Mouse (Mus musculus) c-Kit-positive CD71-positive TER-119-positive erythroid progenitor cells, embryonic 14.5 days (primary cell): ENCODE data around the gene Gm43517.

ENCODE experiments used
- DNase-seq: peaks from one replicate; pipeline ENCODE4 v3.0.0-alpha.2; 2013; ENCODE audit warnings: low spot score

Gene Gm43517

GRCm38 (mm10) chr12:49384876-49385630, at the start of gene Gm43517:
Gene Gm43517 (plus strand): TSS chr12:49385174.
- DNase-seq: no peak

GRCm38 (mm10) chr12:49349697-49350096, 35.3 kb upstream of the Gm43517 start:
- no peak for DNase-seq

- no peak for DNase-seq
These were observed 16.0 kb upstream of the Gm43517 start for GRCm38 (mm10) chr12:49368931-49369330.

DNA sequence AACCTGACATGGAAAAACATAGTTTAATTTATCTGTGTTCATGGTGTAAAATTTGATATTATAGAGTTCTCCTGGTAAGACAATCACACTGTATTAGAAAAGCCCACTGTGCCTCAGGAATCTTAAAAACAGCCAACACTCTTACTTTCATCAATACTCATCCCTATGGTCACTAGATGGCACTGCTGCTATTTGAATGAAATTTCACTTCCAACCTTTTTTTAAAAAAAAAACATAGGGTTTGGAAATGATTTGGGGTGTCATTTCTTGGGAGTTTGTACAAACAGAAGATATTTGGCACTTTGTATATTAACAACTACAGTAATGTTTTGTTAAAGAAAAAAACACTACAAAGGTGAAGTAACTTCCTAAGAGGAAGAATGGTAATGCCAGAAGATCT, 12.8 kb upstream of the Gm43517 start:
- no peak for DNase-seq

DNA sequence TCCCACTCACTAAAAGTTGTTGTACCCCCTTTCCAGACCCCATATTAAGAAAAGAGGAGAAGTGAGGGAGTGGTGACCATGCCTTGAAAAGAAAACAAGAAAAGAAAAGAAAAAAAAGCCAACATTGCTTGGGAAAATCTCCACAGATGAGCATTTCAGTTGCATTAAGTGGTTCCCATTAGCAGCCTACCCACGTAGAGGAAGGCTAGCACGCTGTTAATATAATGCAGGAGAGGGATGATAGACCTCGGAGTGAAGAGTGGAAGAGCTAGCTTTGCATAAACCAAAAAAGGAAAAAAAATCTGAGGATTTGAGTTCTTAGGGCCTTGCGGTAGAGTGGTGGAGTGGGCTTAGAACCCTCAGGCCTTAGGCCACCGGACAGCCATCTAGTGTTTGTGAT, 11.8 kb upstream of the Gm43517 start:
- no peak for DNase-seq

- DNase-seq: no peak
These were observed 11.0 kb upstream of the Gm43517 start for GRCm38 (mm10) chr12:49373821-49374605.

DNA sequence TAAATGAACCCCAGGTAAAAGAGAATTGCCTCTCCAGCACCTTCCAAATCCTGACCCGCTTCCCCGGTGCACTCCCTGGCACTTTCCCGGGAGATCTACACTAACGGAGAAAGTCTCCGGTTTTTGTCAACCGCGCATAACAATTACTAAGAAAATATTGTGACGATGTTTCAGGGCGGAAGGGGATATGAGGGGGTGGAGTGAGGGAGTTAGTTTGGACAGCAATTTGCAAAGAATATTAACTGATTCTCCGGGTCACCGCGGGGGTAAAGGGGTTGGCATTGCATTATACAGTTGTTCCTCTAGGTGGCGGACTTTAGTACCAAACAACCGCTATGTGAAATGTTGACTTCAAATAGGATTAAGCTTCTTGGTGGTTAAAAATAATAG, 10.4 kb upstream of the Gm43517 start:
- DNase-seq: no peak

DNA sequence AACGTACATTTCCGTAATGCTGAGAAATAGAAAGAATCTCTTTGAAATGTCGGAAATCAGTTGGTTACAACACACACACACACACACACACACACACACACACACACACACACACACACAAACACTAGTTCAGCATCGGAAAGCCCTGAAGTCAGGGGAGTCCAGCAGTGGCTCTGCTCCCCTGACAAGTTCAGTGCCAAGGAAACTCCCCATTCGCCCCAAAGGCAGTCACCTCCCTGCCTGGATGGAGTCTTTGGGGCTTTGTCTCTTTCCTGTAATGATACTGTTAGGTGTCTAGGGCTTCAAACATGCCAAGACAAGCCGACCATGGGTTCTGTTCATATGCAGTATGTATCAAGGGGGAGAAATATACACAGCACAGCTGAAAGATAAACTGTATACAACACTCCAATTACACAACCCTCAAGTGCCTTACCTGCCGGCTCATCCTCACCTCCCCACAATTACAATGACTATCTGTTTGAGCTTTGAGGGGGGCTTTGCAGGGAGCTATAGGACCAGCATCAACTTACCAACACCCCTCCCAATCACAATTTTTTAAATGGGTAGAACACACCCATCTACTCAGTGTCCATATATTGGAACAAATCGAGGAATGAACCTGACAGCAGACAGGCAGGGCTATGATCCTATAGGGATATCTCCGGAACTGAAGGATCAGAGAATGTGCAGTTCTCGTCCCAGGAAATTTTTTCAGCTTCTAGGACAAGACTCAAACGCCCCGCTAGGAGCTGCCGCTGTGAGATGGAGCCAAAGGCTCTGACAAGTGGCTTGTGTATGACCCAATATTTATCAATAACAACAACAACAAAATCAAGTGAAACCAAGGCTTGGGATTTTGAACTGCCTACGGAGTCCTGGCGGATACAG, 9.3 kb upstream of the Gm43517 start:
- DNase-seq: no peak

DNA sequence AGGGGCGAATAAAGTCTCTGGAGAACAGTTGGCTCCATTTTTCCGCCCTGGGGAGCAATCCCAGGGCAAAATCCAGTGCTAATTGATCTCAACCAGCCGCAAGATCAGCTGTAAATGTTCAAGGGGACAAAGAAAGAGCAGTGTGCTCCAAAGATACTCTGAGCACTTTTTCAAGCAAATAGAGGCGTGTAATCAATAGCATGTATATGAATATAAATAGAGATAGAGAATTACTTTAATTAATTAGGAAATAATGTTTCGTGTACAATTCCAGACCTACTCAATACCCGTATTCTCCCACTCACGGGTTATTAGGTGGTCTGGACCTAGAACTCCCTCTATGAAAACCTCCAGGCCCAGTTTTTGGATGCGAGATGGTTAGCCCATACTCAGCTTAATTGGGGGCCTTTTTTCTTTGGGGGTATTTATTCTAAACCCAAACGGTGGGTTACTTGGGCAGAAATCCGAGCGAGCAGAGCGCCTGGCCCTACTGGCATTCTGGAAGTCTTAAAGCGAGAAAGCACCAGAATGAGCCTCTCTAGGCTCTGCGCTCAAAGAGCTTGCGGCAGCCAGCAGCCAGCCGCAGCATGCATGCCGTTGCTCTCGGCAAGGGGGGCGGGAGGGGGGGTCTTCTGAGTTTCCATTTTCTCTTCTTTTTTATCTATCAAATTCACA, 8.5 kb upstream of the Gm43517 start:
- DNase-seq: no peak

DNA sequence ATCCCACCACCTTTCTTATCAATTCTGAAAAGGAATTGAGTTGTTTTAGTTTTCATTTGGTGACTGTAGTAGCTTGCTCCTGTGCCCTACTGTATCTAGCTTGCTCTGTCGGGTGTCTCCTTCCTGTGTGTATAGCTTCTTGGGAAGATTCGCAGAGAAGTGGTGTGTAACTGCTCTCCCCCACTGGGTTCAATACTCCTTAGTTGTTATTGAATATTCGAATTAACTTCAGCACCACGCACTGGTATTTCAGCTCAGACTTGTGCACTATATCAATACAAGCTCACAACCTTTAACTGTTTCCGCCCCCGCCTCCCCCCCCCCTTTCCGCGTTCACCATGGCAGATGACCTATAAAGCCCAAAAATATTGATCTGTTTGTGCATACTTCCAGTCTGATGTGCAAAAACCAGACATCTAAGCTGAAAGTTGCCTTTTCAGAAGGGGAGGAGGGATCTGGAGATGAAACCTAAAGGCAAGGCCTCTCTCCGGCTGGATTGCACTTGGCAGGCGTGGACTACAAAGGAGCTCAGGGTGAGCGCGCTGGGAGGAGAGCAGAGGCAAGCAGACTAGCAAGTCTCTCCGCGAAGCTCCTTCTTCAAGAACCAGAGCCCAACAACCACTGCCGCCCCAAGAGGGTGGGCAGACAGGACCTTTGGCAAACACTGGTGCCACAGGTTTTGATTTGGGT, 7.5 kb upstream of the Gm43517 start:
- no peak for DNase-seq

DNA sequence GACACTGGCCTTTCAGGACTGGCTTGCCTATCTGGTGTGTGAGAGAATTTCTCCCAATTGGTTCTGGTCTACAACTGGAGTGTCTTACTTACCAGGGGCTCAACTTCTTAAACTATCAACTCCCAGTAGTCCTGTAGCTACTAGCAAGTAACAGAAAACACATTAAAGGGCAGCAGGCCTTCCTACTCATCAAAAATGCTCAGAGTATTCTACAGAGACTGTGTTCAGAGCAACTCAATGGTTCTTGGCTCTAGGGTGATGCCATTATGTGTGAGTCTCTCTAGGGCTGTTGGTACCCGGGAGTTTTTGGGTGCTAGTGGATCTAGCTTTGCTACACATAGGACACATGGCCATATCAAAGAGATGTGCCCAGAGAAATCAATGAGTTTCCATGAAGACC, 6.1 kb upstream of the Gm43517 start:
- no peak for DNase-seq

DNA sequence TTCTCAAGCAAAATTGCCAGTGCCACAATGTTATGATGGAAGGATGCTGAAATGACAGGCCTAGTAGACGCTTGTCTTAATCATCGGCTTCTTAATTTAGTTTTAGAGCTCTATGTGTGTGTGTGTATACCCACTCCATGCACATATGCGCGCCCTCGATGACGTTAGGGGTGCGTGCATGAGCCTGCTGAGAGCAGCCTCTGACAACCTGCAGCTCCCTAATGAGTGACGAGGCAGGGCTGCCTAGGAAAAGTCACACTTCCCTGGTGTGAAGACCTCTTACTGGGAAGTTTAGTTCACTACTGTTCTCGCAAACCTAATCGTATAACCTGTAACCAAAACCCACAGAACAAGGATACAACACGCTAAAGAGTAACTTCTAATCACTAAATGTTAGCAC, 5.5 kb upstream of the Gm43517 start:
- no peak for DNase-seq

- DNase-seq: no peak
These were observed 4.5 kb upstream of the Gm43517 start for GRCm38 (mm10) chr12:49380442-49380841.

- DNase-seq: no peak
These were observed 3.9 kb upstream of the Gm43517 start for GRCm38 (mm10) chr12:49381031-49381525.

DNA sequence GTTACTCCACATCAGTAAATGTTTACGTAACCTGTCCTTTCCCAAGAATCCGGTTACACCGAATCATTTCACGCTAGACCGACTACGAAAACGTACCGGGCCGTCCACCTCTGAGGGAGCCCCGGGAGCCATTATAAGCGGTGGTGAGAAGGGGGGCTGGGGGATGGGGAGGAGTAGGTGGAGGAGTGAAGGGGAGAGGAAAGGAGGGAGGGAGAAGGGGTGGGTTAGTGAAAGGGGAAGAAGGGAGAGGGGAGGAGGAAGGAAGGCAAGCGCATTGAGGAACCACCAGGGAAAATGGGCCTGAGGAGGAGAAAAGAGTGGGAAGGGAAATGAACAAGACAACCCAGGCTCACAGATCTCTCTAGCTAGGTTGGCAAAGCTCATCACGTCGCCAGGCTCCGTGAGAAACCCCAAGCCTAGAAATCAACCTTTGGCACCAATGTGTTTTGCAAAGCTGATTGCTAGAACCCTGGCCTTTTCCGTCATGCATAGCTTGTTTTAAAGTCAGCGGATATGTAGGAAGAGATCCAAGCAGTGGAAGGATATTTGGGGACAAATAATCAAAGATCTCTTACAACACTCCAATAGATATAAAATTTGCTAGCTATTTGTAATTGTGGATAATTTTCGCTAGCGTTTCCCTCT, 3.1 kb upstream of the Gm43517 start:
- DNase-seq: no peak

DNA sequence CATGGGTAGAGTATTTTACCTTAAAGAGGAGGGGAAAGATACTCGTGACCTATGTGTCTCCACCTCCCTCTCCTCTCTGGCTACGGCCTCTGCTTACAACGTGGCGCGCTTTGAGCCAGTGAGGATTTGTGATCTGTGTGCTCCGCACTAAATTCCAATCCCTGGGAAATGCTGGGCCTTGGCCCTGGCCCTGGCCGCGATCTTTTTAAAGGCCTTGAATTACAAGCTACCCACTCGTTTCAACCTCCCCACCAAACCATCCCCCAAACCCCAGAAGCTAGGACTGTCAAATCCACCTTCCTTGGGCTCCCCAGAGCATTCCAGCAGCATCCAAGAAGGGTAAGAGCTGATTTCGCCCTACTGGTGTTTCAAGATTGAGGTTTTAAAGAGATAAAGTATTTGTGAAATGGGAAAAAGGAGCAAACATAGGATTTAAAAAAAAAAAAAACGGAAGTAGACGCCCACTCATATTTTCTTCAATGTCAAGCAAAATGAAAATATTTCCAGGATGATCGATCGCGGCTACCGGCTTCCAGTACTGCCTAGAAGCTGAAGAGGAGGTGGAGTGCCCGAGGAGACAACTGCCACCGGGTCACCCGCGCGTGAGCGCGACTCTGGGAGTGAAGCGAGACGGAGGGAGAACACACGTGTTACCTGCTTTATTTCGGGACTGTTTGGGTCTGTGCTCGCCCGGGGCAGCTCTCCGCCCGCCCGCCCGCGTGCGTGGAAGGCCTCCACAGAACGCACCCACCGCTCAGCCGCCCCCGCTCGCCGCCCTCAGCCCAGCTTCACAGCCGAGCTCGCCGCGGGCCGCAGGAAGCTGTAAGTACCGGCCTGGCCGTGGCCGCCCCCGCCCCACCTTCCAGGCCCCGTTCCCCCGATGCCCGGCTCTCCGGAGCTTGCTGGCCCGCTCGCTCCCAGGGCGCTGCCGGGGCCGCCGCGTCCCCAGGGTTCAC, 2.1 kb upstream of the Gm43517 start, which contains the start of gene Foxg1:
Gene Foxg1, plus strand, starts transcription at position 96 of the 956 bp plus-strand sequence.
- no peak for DNase-seq

- no peak for DNase-seq
These were observed 1.3 kb upstream of the Gm43517 start for GRCm38 (mm10) chr12:49383521-49384133.

DNA sequence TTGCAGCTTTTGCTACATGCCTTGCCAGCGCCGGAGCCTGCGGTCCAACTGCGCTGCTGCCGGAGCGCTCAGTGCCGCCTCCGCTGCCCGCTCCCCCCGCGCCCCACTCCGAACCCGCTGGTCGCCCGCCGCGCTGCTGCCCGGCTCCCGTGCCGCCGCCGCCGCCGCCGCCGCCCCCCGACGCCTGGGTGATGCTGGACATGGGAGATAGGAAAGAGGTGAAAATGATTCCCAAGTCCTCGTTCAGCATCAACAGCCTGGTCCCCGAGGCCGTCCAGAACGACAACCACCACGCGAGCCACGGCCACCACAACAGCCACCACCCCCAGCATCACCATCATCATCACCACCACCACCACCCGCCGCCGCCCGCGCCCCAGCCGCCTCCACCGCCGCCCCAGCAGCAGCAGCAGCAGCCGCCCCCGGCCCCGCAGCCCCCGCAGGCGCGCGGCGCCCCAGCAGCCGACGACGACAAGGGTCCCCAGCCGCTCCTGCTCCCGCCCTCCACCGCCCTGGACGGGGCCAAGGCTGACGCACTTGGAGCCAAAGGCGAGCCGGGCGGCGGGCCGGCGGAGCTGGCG, 589 bp upstream of the Gm43517 start:
- DNase-seq: no peak

- no peak for DNase-seq
These were observed 637 bp downstream of the Gm43517 start for GRCm38 (mm10) chr12:49385631-49385990.
